Mouse (Mus musculus) hindbrain, embryonic 15.5 days (tissue): ENCODE results near the gene Atp13a4. TPM values are rescaled to one million over a fixed set of nuclear protein-coding genes. Genes with fewer than 3 reads are reported as not detected.

ENCODE experiments used
- ATAC-seq: fragments of 200-750 bp; cut with Nextera tagmentation; 2 replicates; pipeline ENCODE4 v1.8.0; 2017; ENCODE audit warnings: low read depth, moderate number of reproducible peaks, moderate TSS enrichment; ENCODE audit not compliant: low FRiP score
- H3K27ac ChIP-seq: fragments of 300-500 bp; sonication (generic); replicated peaks from 2 replicates; pipeline ENCODE4 v1.5.1; 2015; ENCODE audit warnings: mild to moderate bottlenecking, inconsistent platforms
- H3K27me3 ChIP-seq: fragments of 300-500 bp; sonication (generic); 2 replicates; pipeline ENCODE4 v1.6.1; 2015; ENCODE audit warnings: control low read depth, inconsistent platforms
- H3K36me3 ChIP-seq: fragments of 300-500 bp; sonication (generic); 2 replicates; pipeline ENCODE4 v1.6.1; 2015; ENCODE audit warnings: control low read depth, inconsistent platforms
- H3K4me1 ChIP-seq: fragments of 300-500 bp; sonication (generic); replicated peaks from 2 replicates; pipeline ENCODE4 v1.6.1; 2015; ENCODE audit warnings: control low read depth, inconsistent platforms
- H3K4me2 ChIP-seq: fragments of 300-500 bp; sonication (generic); 2 replicates; pipeline ENCODE4 v1.6.1; 2015; ENCODE audit warnings: moderate library complexity, mild to moderate bottlenecking, inconsistent platforms
- H3K4me3 ChIP-seq: fragments of 300-500 bp; sonication (generic); 2 replicates; pipeline ENCODE4 v1.5.1; 2015; ENCODE audit warnings: mild to moderate bottlenecking, inconsistent platforms
- H3K9ac ChIP-seq: fragments of 300-500 bp; sonication (generic); 2 replicates; pipeline ENCODE4 v1.6.1; 2015; ENCODE audit warnings: inconsistent platforms
- H3K9me3 ChIP-seq: fragments of 300-500 bp; sonication (generic); 2 replicates; pipeline ENCODE4 v1.6.1; 2016; ENCODE audit warnings: control low read depth, inconsistent platforms
- WGBS: fragments of 180-500 bp; shearing (Covaris S2); methylation state at CpG from one replicate; pipeline ENCODE4 v1.1.7; 2015; 5-methylcytosine and 5-hydroxymethylcytosine counted together
- polyA plus RNA-seq: library from polyadenylated mRNA; unstranded; fragments of >200 nt; fragmentation: Nextera tagmentation; extraction: Ambion mirVana; gene quantifications from 2 replicates; pipeline ENCODE4 v1.2.1, GENCODE M21; 2015

Atp13a4 gene
- polyA plus RNA-seq, result 3.3 and 4.3 TPM in 2 replicates

DNA sequence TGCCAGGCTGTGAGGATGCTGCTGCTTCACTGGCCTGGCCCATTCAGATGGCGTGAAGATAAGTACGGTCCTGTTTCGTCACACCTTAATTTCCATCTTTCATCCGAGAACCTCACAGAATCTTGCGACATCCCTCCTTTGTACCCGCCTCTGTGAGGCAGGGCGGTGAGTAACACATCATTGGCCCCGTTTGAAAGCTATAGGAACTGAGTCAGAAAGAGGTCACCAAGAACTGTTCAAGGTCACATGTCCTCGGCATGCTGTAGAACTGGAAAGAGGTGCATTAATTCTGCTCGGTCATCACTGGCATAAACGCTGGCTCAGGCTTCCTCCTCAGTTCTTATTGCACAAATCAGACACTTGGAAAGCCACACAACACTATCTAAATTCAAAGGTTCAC, at the start of gene Atp13a4:
Atp13a4 (minus strand) TSS at position 36 of the 400 bp plus-strand sequence.
- no peak within 1 kb of the TSS for H3K4me3 ChIP-seq
- no peak for ATAC-seq
- H3K36me3 ChIP-seq, result no peaks in the 10 kb centered on the region
- H3K9ac ChIP-seq, result no peak within 1 kb of the TSS
- WGBS, result 87% methylated on average over 11 of the region's 11 CpGs
- no peak within 1 kb of the TSS for H3K4me2 ChIP-seq
- no peaks in the 10 kb centered on the region for H3K27me3 ChIP-seq
- no peaks in the 10 kb centered on the region for H3K9me3 ChIP-seq
- no peak within 1 kb of the TSS for H3K27ac ChIP-seq
- no peaks in the 10 kb centered on the region for H3K4me1 ChIP-seq

DNA sequence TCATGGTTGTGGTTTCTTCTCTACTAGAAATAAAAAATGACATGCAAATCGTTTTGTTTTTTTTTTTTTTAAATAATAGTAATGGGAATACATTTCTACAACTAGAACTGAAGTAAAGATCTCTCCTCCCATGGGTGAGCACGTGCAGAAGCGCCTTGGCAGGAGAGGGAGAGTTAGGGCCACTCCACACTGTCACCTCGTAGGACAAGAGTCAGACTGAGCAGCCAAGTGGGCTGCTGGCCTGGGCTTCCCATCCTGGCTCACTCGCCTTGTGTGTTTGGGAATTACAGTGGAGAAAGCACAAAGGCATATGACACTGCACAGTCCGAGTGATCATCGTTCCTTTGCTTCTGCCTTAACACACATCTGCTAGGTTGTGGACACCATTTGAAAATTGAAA, 47.5 kb upstream of the Atp13a4 start:
- ATAC-seq, result no peak
- no peak overlapping the region for H3K4me3 ChIP-seq
- H3K4me1 ChIP-seq, result no peaks in the 10 kb centered on the region
- 86% methylated on average over 7 of the region's 7 CpGs for WGBS
- H3K4me2 ChIP-seq, result no peak overlapping the region
- H3K27ac ChIP-seq, result no peak overlapping the region
- no peak overlapping the region for H3K9ac ChIP-seq
- peaks cover 52% of the 10 kb centered on the region for H3K36me3 ChIP-seq
- H3K27me3 ChIP-seq, result no peaks in the 10 kb centered on the region
- H3K9me3 ChIP-seq, result no peaks in the 10 kb centered on the region

DNA sequence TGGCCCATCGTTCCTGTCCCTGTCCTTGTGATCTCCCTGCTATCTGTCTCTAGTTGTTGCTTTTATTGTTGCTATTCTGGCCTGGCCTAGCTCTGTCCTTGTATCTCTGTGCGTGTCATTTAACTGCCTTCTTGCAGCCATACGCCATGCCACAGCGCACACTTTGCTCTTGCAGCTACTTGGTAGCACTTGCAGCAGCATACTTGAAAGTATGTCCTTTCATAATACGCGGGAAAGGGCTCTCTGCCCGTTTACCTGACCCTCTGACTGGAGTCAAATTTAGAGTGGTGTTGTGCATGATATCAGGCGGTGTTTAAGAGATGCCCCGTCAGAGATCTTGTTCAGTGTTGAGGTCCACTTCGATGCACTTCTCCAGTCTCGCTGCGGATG, 35.1 kb upstream of the Atp13a4 start:
- Histone ChIP-seq H3K36me3 (no peaks in the 10 kb centered on the region), H3K27me3 (no peaks in the 10 kb centered on the region), H3K9ac (peak overlapping the region; percentile 82), H3K4me3 (peak overlapping the region; percentile 86), H3K4me1 (peaks cover 16% of the 10 kb centered on the region), H3K4me2 (peak overlapping the region; percentile 91), H3K9me3 (no peaks in the 10 kb centered on the region), H3K27ac (no peak overlapping the region)
- 10% methylated on average over 12 of the region's 12 CpGs for whole genome bisulfite sequencing
- no peak for ATAC-seq

DNA sequence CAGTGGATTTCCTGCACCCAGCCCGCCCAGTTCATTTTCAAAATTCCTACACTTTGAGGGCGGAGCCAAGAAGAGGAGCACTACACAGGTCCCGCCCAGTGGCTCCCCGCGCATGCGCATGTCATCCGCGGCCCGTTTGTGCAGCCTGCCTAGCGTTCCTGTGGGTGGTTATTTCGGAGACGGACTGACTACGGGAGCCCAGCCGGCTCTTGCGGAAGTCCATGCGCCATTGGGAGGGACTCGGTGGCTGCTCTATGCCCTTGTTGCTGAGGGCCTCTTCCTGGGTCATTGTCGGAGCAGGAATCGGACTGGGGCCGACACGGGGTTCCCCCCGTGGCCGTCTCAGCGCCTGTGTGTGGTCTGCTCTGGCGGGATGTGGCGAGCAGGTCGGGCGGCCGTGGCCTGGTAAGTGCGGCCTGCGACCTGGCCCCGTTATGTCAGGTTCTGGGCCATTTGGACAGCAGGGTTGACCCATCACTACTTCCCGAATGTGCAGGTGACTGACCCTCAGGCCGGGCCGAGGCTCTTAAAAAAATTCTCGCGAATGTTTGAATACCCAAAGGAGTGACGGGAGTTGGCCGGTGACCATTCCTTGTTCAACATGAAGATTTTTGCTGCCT, 34.6 kb upstream of the Atp13a4 start, which contains the start of gene Opa1:
Opa1 (plus strand) TSS at position 168 of the 620 bp plus-strand sequence.
- H3K27ac ChIP-seq, result peak within 1 kb of the TSS; percentile 52
- no peaks in the 10 kb centered on the region for H3K27me3 ChIP-seq
- WGBS, result under 1% methylated on average over 39 of the region's 39 CpGs
- peak within 1 kb of the TSS; percentile 82 for H3K9ac ChIP-seq
- H3K4me3 ChIP-seq, result peak within 1 kb of the TSS; percentile 86
- H3K4me1 ChIP-seq, result peaks cover 16% of the 10 kb centered on the region
- H3K36me3 ChIP-seq, result no peaks in the 10 kb centered on the region
- H3K9me3 ChIP-seq, result no peaks in the 10 kb centered on the region
- peak; percentile 98 for ATAC-seq
- H3K4me2 ChIP-seq, result peak within 1 kb of the TSS; percentile 91

DNA sequence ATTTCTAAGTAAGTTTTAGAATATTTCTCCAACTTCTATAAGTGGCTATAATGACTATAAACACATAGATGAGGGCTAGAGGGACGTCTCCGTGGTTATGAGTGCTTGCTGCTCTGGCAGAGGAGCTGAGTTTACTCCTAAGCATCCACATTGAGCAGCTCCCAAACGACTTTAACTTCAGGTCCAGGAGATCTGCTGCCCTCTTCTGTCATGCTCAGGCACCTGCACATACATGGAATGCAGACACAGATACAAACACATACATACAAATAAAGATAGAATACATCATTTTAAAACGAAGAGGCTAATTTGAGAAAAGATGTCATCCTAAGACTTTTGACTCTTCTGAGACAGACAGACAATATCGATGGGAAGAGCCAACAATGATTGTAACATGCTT, 31.0 kb upstream of the Atp13a4 start:
- Histone ChIP-seq H3K27ac (no peak overlapping the region), H3K4me2 (no peak overlapping the region), H3K4me3 (no peak overlapping the region), H3K27me3 (no peaks in the 10 kb centered on the region), H3K36me3 (no peaks in the 10 kb centered on the region), H3K4me1 (peaks cover 9% of the 10 kb centered on the region), H3K9ac (no peak overlapping the region), H3K9me3 (no peaks in the 10 kb centered on the region)
- 12% methylated on average over 5 of the region's 5 CpGs for WGBS
- no peak for ATAC-seq

DNA sequence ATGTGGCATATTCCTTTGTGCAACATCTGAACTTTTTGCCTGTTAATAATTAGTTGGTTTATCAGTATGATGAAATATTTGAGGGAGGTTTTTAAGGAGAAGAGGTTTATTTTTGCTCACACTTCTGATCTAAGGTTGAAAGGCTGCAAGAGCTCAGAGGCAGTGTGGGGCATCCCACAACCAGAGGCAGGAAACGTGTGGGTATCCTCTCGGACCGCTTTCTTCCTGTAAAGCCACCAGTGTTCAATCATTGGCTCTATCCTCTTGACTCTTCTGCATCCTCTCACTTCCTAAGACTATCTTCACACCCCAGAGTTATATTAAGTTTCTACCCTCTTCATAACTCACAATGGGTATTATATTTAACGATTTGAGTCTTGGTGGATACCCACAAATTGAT, 29.3 kb upstream of the Atp13a4 start:
- ATAC-seq, result no peak
- Histone ChIP-seq H3K27ac (no peak overlapping the region), H3K4me3 (no peak overlapping the region), H3K4me1 (no peaks in the 10 kb centered on the region), H3K4me2 (no peak overlapping the region), H3K36me3 (no peaks in the 10 kb centered on the region), H3K27me3 (no peaks in the 10 kb centered on the region), H3K9ac (no peak overlapping the region), H3K9me3 (no peaks in the 10 kb centered on the region)
- 85% methylated on average over 4 of the region's 4 CpGs for WGBS

DNA sequence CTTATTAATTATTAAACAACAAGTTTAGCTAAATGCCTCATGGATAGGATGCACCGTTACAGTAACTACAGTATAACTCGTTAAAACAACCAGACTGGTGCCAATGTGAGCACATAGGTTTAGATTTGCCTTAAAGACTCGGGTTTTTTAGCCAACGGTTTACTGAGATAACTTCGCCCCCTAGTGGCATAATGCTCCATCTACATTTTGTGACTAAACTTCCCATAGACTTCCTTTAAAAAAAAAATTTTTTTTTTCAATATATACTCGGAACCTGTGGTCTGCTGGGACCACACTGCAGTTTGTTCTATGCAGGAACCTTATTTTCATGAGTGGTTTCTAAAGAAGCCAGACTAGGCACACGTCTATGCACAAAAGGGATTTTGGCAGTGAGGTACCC, 16.2 kb upstream of the Atp13a4 start:
- Histone ChIP-seq H3K27me3 (peaks cover 7% of the 10 kb centered on the region), H3K9ac (no peak overlapping the region), H3K4me3 (no peak overlapping the region), H3K4me2 (peak overlapping the region; percentile 45), H3K4me1 (no peaks in the 10 kb centered on the region), H3K27ac (no peak overlapping the region), H3K36me3 (no peaks in the 10 kb centered on the region), H3K9me3 (no peaks in the 10 kb centered on the region)
- WGBS, result 5% methylated on average over 7 of the region's 7 CpGs
- peak; percentile 59; the same call in 1 of the 2 replicates for ATAC-seq

DNA sequence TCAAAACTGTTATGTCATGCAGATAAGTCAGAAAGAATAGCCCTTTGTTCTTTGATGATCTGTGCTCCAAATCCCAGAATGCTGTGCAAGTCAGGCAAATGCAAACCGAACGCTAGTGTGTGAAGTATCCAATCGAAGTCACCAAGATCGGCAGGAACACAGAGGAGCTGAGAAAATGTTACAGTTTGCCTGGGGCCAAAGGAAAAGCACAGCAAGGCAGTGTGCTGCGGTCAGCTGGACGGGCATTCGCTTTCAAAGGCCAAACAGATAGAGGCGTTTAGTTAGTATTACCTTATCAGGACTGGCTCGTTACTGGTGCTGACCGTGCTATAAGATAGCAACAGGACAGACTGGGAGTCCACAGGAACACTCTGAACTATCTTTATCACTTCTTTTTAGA, 15.8 kb upstream of the Atp13a4 start:
- Histone ChIP-seq H3K9ac (no peak overlapping the region), H3K4me2 (peak overlapping the region; percentile 45), H3K4me1 (no peaks in the 10 kb centered on the region), H3K27ac (no peak overlapping the region), H3K4me3 (no peak overlapping the region), H3K27me3 (peaks cover 7% of the 10 kb centered on the region), H3K36me3 (no peaks in the 10 kb centered on the region), H3K9me3 (no peaks in the 10 kb centered on the region)
- ATAC-seq, result peak; percentile 63; the same call in 1 of the 2 replicates
- 49% methylated on average over 10 of the region's 10 CpGs for whole genome bisulfite sequencing

DNA sequence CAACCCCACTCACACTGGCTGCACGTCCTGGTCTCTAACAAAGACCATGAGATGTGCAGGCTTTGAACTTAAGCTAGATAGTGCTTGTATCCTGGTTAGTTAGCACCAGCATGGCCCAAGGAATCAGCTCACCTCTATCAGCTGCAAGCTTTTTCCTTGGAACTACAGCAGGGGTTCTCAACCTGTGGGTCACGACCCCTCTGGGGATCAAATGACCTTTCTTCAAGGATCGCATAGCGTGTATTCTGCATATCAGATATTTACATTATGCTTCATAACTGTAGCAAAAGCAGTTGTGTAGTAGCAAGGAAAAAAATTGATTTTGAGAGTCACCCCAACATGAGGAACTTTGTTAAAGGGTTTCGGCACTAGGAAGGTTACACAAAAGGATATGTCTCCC, 15.0 kb upstream of the Atp13a4 start:
- Histone ChIP-seq H3K4me2 (no peak overlapping the region), H3K27me3 (peaks cover 5% of the 10 kb centered on the region), H3K36me3 (no peaks in the 10 kb centered on the region), H3K4me1 (no peaks in the 10 kb centered on the region), H3K9ac (no peak overlapping the region), H3K27ac (no peak overlapping the region), H3K4me3 (no peak overlapping the region), H3K9me3 (no peaks in the 10 kb centered on the region)
- 89% methylated on average over 5 of the region's 5 CpGs for WGBS
- ATAC-seq, result no peak

DNA sequence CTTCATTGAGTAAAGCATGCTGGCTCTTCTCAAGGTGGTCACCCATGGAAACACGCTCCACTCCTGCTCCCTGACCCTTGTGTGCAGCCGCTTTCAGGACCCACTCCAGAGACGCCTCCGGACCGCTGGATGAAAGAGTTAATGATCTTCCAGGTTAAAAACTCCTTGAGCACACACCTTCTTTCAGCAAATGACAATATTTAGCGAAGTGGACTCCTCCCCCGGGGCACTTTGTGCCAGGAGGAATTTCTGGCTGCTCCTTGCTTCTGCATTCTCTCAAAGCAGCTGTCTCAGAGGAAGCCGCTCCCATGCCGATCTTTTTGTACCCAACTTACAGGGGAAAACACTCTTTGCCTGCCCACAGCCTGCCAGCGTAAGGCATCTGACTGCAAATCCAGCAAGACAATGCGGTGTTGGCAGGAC, 3.4 kb downstream of the Atp13a4 start:
- no peak overlapping the region for H3K9ac ChIP-seq
- peaks cover 5% of the 10 kb centered on the region; the same call in 1 of the 2 replicates for H3K4me1 ChIP-seq
- 0 out of 2 replicates have a peak overlapping the region, but pooled peaks have one; percentile 34 for H3K27ac ChIP-seq
- no peaks in the 10 kb centered on the region for H3K27me3 ChIP-seq
- no peaks in the 10 kb centered on the region for H3K9me3 ChIP-seq
- peak overlapping the region; percentile 17; the same call in 1 of the 2 replicates for H3K4me2 ChIP-seq
- no peak for ATAC-seq
- peak overlapping the region; percentile 14; the same call in 1 of the 2 replicates for H3K4me3 ChIP-seq
- no peaks in the 10 kb centered on the region for H3K36me3 ChIP-seq
- WGBS, result 72% methylated on average over 11 of the region's 11 CpGs

DNA sequence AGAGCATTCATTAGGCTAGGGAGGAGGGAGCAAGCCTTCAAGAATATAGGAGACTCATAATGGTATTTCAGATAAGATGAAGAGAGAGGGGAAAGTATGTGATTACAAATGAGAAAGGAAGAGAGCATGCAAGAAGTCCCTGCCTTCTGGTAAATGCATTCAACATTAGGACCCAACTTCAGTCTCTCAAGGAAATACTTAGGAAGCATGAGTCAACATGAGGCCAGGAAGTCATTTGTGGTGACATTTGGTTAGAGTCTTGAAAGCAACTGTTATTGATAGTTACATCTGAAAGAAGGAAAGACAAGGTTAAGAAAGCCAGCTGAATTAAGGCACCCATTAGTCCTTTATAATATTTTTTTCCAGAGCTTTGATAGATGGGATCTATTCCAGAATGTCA, 4.8 kb downstream of the Atp13a4 start:
- peak overlapping the region; percentile 0; the same call in 1 of the 2 replicates for H3K27ac ChIP-seq
- no peak for ATAC-seq
- H3K36me3 ChIP-seq, result no peaks in the 10 kb centered on the region
- H3K4me2 ChIP-seq, result no peak overlapping the region
- H3K27me3 ChIP-seq, result no peaks in the 10 kb centered on the region
- no peak overlapping the region for H3K9ac ChIP-seq
- H3K4me1 ChIP-seq, result peaks cover 6% of the 10 kb centered on the region; the same call in 1 of the 2 replicates
- no peaks in the 10 kb centered on the region for H3K9me3 ChIP-seq
- no peak overlapping the region for H3K4me3 ChIP-seq

DNA sequence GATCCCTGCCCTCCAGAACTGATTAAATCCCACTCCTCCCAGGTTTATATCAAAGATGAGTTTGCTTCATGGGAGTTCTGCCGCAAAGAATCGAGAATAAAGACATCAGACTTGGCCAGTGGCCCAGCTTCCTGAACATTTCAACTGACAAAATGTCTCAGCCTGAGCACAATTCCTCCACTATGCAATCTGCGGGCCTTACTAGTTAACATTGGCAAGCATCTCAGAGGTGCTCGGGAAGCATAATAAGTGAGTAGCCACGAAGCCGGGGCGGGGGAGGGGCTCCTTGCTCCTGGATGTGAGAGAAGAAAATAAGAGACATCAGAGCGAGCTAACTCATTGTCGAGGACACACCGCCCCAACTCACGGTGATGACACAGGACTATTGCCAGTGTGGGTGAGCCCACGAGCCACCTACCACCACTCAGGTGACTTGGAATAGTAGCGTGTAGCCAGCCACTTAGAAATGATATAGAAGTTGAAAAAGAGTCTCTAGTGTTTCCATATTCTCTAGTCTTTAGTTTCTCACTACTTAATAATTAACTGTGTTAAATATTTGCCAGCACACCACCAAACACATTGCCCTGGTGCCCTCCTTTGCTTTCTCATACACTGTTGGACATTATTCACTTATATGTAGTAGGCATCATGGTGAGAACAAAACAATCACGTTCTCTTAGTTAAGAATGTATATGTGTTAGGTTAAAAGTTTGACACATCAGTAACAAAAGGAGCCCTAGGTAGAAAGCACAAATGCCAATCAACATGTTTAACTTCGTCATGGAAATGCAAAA, 8.1 kb downstream of the Atp13a4 start:
- Histone ChIP-seq H3K9ac (no peak overlapping the region), H3K27ac (no peak overlapping the region), H3K27me3 (no peaks in the 10 kb centered on the region), H3K4me1 (peaks cover 6% of the 10 kb centered on the region; the same call in 1 of the 2 replicates), H3K4me3 (no peak overlapping the region), H3K9me3 (no peaks in the 10 kb centered on the region), H3K36me3 (no peaks in the 10 kb centered on the region), H3K4me2 (peak overlapping the region; percentile 6; the same call in 1 of the 2 replicates)
- 61% methylated on average over 15 of the region's 15 CpGs for WGBS
- no peak for ATAC-seq
